Mouse (Mus musculus) liver, embryonic 14.5 days (tissue): Measurements from ENCODE around the gene Mrps34.

ENCODE experiments used
- CTCF ChIP-seq: IDR thresholded peaks from 2 replicates; pipeline ENCODE4 v1.5.1; 2016; ENCODE audit warnings: antibody characterized with exemption, low read depth, control low read depth
- EP300 ChIP-seq: IDR thresholded peaks from 2 replicates; pipeline ENCODE4 v1.6.1; 2016; ENCODE audit warnings: antibody characterized with exemption, low read depth

- TF ChIP-seq CTCF (peak; percentile 82), EP300 (no peak)
Observed at GRCm38 (mm10) chr17:24936259-24937237, 41.6 kb downstream of the Mrps34 start, which contains the start of gene Mapk8ip3.
